Mouse (Mus musculus) layer of hippocampus, postnatal 14 days (tissue): ENCODE data around the gene Vwa8. TPM values are rescaled to one million over a fixed set of nuclear protein-coding genes. Genes with fewer than 3 reads are reported as not detected.

Experiments used
- DNase-seq, 2 experiments: peaks; one replicate each; pipeline ENCODE4 v3.0.0; 2021 to 2022; ENCODE audit warnings: low spot score in 2 of 2, mixed read lengths in 1 of 2
- total RNA-seq, 2 experiments: library from RNA; stranded (reverse); gene quantifications; 2 replicates each; pipeline ENCODE4 v1.2.3; 2021

Vwa8 gene
- total RNA-seq, 2 experiments from 2014 or later, result 24.2 to 24.9 TPM

DNA sequence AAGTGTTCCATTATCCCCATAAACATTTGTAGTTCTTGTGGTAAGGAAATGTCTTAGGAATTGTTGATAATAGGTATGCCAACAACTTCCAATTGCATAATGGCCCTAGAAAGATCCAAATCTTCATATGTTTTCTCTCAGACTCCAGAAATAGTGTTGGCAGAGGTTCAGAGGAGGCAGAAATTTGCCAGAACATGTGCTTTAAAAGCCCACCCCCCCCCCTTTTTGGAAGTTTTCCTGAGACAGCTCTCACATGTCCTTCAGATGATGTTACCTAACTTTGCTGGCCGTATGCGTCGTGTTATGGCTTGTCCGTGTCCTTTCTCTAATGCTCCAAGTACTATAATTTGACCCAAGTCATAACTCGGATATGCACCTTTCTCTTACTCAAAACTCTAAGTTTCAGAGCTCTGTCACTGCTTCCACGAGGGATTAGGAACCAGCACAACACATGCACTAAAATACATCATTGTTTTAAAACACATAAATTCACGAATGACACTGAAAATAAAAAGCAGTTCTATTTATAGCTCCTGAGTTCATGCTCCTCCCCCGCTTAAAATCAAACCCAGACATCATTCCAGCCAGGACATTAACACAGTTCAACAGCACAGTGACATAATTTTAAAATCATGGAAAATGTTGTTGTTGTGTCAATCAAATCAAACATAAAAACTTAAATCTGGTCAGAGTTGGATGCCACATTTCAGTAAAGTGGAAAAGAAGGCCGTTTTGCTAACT, 227.9 kb downstream of the Vwa8 start:
- no peak for DNase-seq

- no peak for DNase-seq
These were observed 234.7 kb downstream of the Vwa8 start for GRCm38 (mm10) chr14:79083573-79083972.

GRCm38 (mm10) chr14:79086006-79086405, 237.2 kb downstream of the Vwa8 start:
- no peak for DNase-seq

DNA sequence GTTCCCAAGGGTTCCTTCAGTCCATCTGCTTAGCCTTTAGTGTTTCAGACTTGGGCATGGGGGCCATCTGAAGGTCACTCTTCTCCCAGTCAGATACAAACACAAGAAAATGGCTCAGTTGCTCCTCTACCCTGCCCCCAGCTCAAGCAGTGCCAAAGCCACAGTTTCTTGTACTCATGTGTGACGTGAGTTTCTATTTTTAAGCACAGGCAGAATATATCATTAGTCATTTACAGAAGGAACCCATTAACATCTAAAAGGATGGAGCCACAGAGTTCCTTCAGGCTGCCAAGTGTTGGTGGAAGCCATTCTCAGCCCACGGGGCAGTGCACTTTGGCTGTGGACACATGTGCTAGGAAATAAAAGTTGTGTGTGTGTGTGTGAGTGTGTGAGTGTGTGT, 240.6 kb downstream of the Vwa8 start:
- DNase-seq, result peak in 1 of 2 experiments; percentile 29

DNA sequence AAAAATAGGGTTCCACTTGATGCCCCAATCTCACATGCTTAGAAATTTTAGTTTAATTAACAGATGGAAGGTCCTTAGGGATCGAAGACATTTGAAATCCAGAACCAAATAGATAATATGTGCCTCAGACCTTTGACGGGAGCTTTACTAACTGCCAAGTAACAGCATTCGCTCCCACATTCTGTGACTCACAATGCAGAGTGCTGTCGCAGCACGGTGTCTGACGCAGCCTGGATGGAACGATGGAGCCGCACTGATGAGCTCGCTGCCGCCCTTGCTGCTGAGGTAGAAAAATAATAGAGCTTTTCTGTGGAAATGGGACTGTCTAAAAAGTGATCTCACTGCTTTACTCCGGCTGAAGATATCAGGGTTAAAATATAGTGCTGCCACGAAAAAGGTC, 248.3 kb downstream of the Vwa8 start:
- DNase-seq, result no peak

- peak; percentile 88 to 89 for DNase-seq
These were observed 258.0 kb downstream of the Vwa8 start for GRCm38 (mm10) chr14:79106655-79107515.

DNA sequence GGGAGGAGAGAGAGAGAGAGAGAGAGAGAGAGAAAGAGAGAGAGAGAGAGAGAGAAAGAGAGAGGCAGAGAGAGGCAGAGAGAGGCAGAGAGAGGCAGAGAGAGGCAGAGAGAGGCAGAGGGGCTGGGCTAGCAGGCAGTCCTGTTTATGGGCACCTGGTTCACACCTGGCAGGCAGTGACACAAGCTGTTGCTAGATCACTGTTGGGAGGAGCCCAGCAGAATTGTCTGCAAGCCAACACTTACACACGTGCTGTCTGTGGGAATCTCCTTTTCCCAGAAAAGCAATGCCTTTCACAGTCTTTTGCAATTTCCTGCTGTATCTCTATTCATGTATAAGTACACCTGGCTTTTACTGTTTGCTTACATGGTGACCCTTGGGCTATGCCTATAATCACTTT, 260.5 kb downstream of the Vwa8 start:
- no peak for DNase-seq

DNA sequence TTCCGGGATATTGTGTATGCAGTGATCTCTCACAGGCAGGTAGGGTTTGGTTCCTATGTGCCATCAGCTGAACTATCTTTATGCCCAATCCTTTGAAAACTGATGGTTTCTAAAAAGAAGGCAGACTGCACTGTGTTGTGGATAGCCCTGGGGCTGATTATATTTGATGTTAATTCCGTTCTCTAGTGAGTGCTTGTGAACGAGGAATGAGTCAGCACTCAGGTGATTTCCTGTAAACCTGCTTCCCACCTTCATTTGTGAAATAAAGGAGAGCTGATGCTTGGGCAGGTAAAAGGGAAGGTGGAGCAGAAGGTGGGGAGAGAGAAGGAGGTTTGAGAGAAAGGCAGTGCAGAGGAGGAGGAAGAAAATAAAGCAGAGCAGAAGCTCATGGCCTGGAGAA, 261.2 kb downstream of the Vwa8 start:
- DNase-seq, result no peak

DNA sequence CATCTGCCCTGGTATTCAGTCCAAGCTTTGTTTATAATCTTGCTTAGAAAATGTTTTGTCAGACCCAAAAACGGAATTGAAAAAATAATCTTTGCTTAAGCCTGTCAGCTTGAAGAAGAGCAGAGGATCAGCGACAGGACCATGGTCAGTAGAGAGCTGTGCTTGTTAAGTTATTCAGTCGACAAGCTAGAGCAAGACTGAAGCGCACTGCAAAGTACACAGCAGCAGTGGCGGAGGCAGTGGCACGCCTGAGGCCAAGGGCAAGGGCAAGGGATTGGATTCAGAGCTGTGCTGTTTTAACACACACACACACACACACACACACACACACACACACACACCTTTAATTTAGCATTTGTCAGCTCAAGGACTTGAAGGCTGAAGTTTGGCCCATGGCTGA, 263.2 kb downstream of the Vwa8 start:
- DNase-seq, result no peak

DNA sequence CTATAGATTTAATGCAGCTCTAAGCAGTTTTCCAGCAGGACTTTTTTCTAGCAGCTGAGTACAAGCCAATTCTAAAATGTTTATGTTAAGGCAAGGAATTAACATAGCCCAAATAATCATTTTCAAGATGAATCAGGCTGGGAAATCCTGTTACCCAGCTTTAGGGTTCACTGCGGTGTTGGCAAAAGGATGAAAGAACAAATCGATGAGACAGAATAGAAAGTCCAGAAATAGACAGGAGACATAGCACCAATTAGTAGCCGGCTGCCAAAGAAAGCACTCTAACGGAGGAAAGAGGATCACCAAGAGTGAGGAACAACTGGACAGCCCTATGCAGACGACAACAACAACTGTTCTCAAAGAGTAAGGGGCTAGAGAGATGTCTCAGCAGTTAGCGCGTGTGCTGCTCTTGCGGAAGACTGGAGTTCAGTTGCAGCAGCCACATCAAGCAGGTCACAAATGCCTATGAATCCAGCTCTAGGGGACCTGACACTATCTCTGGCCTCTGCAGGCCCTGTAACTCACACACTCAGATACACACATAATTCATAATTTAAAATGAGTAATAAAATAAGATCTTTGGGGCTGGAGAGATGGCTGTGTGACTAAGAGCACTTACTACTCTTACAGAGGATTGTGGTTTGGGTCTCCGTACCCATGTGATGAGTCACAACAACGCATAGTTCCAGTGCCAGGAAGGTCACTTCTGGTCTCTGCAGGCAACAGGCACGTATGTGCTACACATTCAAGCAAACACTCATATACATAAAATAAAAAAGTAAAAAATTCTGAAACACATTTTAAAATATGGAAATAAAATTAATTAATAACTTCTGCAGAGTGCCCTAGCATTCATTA, 265.9 kb downstream of the Vwa8 start:
- DNase-seq, result no peak

GRCm38 (mm10) chr14:79118457-79118856, 269.6 kb downstream of the Vwa8 start:
- DNase-seq, result no peak

- no peak for DNase-seq
These were observed 270.5 kb downstream of the Vwa8 start for GRCm38 (mm10) chr14:79119354-79119753.

DNA sequence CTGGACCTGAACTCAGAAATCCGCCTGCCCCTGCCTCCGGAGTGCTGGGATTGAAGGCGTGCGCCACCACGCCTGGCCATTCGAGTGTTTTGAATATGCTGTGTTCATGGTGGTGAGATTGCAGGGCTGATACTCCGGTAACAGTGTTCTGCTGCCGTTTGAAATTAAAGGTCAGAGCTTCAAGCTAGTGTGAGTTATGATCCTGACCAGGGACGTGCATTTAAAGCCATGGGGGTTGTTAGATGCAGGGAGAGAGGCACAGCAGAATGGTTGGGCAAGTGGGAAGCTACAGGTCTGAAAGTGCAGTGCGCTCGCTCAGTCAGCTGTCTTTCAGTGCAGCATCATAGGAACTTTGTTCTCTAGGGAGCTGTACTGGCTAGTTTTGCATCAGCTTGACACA, 271.8 kb downstream of the Vwa8 start:
- DNase-seq, result no peak

DNA sequence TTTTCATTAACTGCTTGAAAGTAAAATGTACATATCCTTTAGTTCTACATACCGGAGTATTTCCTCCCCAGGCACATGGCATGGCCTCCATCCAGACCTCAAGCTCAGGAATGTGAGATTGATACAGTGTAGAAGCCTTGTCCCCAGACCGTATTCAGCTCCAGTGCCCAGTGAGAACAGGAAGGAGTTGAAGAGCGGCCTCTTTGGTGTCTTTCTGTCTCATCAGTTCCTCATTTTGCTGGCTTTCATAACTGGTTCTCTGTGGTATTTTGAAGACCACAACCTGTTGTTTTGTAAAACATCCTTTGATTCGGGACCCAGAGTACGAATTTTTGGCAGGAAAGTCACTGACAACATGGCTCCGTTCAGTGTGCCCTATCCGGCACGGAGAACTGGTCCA, 274.6 kb downstream of the Vwa8 start:
- DNase-seq, result no peak

DNA sequence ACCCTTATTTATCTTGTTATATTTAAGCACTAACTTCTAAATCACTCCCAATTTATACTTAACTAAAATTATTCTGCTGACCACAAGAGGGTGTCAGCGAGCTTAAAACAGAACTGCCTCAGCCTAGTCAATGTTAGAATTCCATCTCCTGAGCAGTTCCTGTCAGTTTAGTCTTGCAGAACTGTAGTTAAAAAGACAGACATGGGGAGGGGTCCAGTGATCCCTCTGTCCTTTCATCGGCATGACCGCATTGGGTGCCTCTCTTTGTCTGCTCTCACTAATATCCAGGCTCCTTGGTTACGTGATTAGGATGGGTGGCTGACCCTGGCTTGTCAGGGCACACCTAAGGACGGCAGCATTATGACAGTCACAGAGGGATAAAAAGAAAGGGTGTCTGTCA, 275.8 kb downstream of the Vwa8 start:
- DNase-seq, result peak in 1 of 2 experiments; percentile 66

DNA sequence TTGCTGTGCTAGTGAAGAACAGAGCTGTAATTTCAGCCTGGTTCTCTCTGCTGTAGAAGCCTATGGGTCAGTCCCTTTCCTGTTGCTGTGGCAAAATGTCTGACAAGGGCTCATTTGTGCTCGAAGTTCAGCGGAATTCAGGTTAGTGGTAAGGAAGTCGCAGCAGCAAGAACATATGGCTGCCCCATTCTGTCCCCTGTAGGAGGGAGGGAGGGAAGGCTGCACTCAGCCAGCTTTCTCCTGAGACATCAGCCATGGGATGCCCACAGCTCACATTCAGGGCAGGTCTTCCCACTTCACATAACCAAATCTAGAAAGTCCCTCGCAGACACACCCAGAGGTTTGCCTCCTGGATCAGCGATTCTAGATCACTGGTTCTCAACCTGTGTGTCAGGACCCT, 277.3 kb downstream of the Vwa8 start:
- no peak for DNase-seq

DNA sequence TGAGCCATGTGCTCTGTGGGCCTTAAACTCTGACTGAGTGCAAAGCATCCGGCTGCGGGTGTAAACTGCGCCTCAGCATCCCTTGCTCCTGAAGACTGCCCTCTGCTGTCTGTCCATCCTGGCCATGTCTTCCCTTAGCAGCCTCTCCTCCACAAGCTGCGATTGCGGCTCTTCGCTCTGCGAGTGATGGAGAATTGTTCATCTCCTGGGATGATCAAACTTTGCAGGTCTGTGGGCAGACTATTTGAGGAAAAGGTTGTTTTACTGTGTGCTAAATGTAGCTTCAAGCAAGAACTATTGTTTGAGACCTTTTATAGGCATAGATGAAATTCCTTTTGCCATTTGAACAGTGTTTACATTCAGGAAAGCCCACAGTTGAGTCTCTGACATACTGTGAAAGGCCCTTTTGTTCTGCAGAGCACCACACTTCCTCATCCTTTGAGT, 286.1 kb downstream of the Vwa8 start:
- no peak for DNase-seq

DNA sequence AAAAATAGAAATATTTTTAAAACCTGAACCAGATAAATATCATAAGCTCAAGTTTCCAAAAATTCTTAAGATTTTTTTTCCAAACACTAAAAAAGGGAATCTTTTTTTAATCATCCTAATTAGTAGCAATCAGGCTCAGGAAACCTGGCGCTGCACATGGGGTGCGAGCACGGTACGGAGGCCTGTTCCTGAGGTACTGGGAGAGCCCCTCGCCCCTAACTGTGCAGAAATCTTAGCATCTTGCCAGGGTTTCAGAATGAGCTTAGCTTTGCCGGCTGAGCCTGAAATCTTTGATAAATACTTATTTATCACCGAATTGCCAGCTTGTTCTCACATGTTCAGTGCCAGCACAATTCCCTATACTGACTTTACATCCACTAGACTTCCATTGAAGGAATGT, 286.6 kb downstream of the Vwa8 start:
- DNase-seq, result no peak

DNA sequence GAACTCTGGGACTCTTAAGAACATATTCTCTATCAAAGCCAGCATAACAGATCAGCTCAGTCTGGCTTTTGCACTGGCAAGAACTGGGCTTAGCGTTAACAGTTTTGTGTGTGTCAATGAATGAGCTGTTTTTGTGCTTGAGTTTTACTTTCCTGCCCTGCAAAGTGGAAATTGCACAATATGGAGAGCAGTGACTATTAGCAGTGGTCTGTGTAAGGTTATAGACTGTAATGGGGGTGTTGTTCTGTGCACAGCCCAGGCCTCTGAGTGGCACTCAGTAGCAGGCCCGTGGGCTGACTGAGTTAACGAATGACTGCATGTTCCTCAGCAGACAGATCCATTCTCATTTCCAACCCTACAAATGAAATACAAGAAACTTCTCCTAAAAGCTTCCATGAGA, 287.7 kb downstream of the Vwa8 start:
- no peak for DNase-seq

DNA sequence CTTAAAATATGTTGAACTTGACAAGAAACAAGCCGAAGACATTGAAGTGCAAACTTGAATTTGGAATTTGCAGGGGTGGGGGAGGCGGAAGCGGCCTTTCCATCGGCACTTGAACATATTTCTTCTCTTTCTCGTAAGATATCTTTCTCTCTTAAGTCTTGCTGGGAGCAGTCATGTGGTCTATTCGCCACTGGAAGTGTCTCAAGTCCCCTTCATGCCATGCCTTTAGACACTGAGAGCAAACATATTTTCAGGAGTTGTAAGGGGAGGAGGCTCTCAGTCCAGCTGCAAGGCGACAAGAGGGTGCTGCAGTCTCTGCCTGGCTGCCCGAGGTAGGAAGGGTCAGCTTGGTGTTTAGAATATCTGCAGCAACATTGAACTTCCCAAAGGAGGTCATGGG, 288.2 kb downstream of the Vwa8 start:
- no peak for DNase-seq

DNA sequence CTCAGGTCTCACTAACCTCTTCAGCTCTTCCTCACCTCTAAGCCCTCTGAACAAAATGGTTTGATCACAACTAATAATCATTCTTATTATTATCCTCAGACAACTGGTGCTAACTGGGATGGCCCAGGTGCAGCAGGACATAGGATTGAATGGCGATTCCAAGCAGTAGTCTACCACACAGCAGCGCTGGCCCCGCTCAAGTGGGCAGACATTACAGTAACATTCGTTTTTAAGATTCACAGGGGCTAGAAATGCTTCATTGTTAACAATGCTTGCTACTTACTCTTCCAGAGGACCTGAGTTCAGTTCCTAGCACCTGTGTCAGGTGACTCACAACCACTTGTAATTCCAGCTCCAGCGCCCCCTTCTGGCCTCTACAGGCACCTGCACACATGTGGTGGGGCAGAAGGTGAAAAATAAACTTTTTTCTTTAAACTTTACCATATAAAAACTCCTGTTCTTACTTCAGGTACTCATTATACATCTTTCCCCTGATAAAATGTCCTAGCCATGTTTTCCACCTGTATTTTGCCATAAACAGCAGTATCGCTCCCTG, 290.3 kb downstream of the Vwa8 start:
- no peak for DNase-seq
